Mouse (Mus musculus) naive thymus-derived CD4-positive, alpha-beta T cell, adult 5 months (primary cell): ENCODE data around the gene 6430571L13Rik. TPM values are rescaled to one million over a fixed set of nuclear protein-coding genes. Genes with fewer than 3 reads are reported as not detected.

Experiments used
- polyA plus RNA-seq: library from polyadenylated mRNA; unstranded; fragments of 100-300 nt; shearing (Covaris generic); gene quantifications from one replicate; pipeline ENCODE4 v1.2.1, GENCODE M21; 2017

Gene 6430571L13Rik
- polyA plus RNA-seq = 0.26 TPM

GRCm38 (mm10) chr9:107340267-107340859 is at the start of gene 6430571L13Rik:
6430571L13Rik (plus strand) TSS chr9:107340602.

GRCm38 (mm10) chr9:107296016-107296040 is 44.6 kb upstream of the 6430571L13Rik start, which contains the start of gene Cish:
Cish (plus strand) TSS chr9:107296026.

GRCm38 (mm10) chr9:107338172-107338883 is 2.1 kb upstream of the 6430571L13Rik start, which contains the start of gene Hemk1:
Hemk1 (minus strand) TSS chr9:107338350.

GRCm38 (mm10) chr9:107399491-107399971 is 59.1 kb downstream of the 6430571L13Rik start, which contains the start of gene Cacna2d2:
Cacna2d2 (plus strand) TSS chr9:107399612.

Other genes with a start within 250 kb of the 6430571L13Rik start
- gene Dock3, start 108.7 kb upstream of the 6430571L13Rik start, polyA plus RNA-seq = 0.09 TPM
- gene Mapkapk3, start 50.7 kb upstream of the 6430571L13Rik start, polyA plus RNA-seq = 50.2 TPM
- gene Cish, start 44.6 kb upstream of the 6430571L13Rik start, polyA plus RNA-seq = 18.2 TPM
- 9.9 TPM for gene Hemk1, start 2.3 kb upstream of the 6430571L13Rik start, polyA plus RNA-seq
- 1.7 TPM for gene Cacna2d2, start 59.0 kb downstream of the 6430571L13Rik start, polyA plus RNA-seq
- 53.3 TPM for gene Tmem115, start 193.3 kb downstream of the 6430571L13Rik start, polyA plus RNA-seq
- gene Cyb561d2, start 201.6 kb downstream of the 6430571L13Rik start, polyA plus RNA-seq = 26.2 TPM
- 61.0 TPM for gene Nprl2, start 201.6 kb downstream of the 6430571L13Rik start, polyA plus RNA-seq
- gene Zmynd10, start 206.7 kb downstream of the 6430571L13Rik start, polyA plus RNA-seq = 1.2 TPM
- gene Rassf1, start 211.0 kb downstream of the 6430571L13Rik start, polyA plus RNA-seq = 104 TPM
- gene Tusc2, start 222.7 kb downstream of the 6430571L13Rik start, polyA plus RNA-seq = 32.3 TPM
- gene Hyal2, start 227.3 kb downstream of the 6430571L13Rik start, polyA plus RNA-seq = 2.8 TPM
- gene Hyal1, start 236.3 kb downstream of the 6430571L13Rik start, polyA plus RNA-seq = 2.9 TPM
- gene Naa80, start 238.3 kb downstream of the 6430571L13Rik start, polyA plus RNA-seq = 14.0 TPM
- gene Hyal3, start 240.2 kb downstream of the 6430571L13Rik start, polyA plus RNA-seq = not detected
- gene Ifrd2, start 247.0 kb downstream of the 6430571L13Rik start, polyA plus RNA-seq = 24.5 TPM